Mouse (Mus musculus) liver, adult 2 months (tissue): ENCODE measurements around the gene Rnf185.

Experiments used
- CTCF ChIP-seq: fragments of 200-500 bp; IDR thresholded peaks from 2 replicates; pipeline ENCODE4 v1.5.1; 2011; ENCODE audit warnings: low read depth, low read length, control low read depth
- POLR2A ChIP-seq: fragments of 200-500 bp; IDR thresholded peaks from 2 replicates; pipeline ENCODE4 v1.6.1; 2011; ENCODE audit warnings: low read length, control low read depth; ENCODE audit not compliant: insufficient read depth; ENCODE audit errors: extremely low read depth

DNA sequence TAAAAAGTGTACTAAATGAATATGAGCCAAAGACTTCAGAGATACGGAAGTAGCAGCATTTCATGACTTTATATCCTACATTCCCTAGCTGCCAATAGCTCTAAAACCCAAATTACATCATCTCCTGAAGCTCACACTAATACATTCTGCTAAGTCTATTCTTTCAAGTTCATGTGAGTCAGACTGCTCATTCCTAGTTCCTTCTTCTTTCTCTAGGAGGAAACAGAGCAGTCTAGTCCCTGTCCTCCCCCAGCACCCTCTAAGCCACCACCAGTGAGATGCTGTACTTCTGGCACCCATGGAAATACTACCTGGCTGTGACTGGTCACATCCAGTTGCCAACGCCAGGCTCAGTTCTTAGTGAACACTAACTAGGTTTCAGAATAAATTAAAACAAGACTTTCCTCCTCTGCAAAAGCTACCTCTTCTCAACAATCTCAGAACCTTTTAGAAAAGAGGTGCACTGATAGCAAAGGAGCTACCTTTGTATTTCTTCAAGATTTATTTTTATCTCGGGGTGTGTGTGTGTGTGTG, 24.4 kb downstream of the Rnf185 start:
- TF ChIP-seq CTCF (no peak), POLR2A (no peak)
